Mouse (Mus musculus) heart, postnatal 10 days (tissue): ENCODE data around the gene Gmfg. TPM values are rescaled to one million over a fixed set of nuclear protein-coding genes. Genes with fewer than 3 reads are reported as not detected.

Source experiments
- DNase-seq, 2 experiments: peaks; one replicate each; pipeline ENCODE4 v3.0.0; 2021
- intact Hi-C: fragments of 180-260 bp; cut with DNase I; formaldehyde crosslinking; loops from one replicate; pipeline ENCODE4 v1.15.1; 2025
- total RNA-seq, 2 experiments: library from RNA; stranded (reverse); gene quantifications; 2 replicates each; pipeline ENCODE4 v1.2.3; 2021

The Gmfg gene
- total RNA-seq, 2 experiments from 2014 or later, result 7.6 to 8.7 TPM

- no peak for DNase-seq
- intact Hi-C loops, result no loop called here
These were observed 38.9 kb downstream of the Gmfg start for GRCm38 (mm10) chr7:28476191-28476590.

- intact Hi-C loops, result no loop called here
- no peak for DNase-seq
These were observed 40.1 kb downstream of the Gmfg start for GRCm38 (mm10) chr7:28477363-28477762.

GRCm38 (mm10) chr7:28478854-28479253 is 41.6 kb downstream of the Gmfg start:
- intact Hi-C loops, result no loop called here
- DNase-seq, result no peak

DNA sequence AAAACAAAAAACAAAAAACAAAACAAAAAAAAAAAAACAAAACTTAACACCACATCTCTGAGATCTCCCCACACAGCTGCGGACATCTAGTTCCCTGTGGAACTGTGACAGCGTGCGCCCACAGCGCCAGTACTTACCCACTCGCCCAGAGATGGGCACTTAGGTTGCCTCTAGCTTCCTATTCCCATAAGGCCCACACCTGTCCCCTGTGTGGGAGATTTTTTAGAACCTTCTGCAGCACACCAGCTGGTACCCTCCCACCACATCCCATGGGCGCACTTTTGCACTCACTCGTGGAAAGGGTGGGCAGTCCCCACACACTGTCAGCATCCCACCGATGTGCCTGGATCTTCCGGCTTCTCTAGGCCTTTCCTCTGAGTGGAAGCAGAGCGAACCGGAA is 45.6 kb downstream of the Gmfg start:
- DNase-seq, result no peak
- intact Hi-C loops, result no loop called here

DNA sequence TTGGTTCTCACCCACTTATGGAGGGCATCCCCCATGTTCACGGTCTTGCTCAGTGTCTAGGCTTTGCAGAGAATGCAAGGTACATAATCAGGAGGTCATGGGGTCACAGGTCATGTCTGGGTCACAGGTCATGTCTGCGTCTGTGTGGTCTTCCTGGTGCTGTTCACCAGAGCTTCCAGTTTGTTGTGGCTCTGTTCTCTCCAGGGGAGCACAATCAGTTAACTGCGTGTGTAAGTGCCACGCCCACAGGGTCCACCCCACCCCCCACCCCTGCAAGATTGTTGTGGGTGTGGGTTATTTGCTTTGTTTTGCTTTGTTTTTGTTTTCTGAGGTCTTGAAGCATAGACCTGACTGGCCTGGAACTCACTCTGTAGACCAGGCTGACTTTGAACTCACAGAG is 46.9 kb downstream of the Gmfg start:
- intact Hi-C loops, result no loop called here
- no peak for DNase-seq

DNA sequence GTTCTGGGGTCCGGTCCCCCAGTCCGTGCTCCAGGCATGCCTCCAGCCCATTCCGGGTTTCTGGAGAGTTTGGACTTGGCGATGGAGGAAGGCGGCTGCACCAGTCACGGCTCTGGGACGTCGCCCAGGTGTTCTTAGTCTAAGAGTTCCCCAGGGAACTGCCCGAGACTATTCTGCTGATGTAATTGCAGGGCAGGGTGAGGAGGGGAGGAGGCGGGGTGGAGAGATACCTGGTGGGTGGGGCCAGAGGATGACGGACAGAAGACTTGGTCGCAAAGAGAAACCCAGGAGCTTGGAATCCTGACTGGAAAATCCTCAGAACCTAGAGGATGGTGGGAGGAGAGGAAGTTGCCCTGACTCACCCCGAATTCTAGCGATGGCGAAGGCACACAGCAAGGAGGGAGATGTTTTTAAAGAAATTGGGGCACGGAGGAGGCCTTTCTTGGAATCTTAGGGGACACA is 50.8 kb downstream of the Gmfg start:
- peak in 1 of 2 experiments; percentile 4 for DNase-seq
- intact Hi-C loops, result loop anchor here (2.0 kb wide), 1 partner anchor 19 kb away; no protein-coding TSS in a partner anchor

DNA sequence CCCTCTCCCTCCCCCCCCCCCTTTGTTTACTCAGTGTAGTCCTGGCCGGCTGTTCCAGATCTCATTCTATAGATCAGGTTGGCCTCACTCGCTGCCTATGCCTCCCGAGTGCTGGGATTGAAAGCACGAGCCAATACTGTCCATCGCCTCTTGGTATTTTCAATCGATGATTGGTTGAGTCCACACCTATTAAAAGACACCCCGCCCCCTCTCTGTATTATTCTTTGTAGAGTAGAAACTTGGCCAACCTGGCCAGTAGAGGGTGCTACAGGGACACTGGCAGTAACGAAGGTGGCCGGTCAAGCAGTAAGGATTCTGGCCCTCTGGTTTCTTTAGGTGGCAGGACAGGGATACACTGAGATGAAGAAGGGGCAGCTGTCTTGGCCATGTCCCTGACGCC is 53.2 kb downstream of the Gmfg start:
- peak; percentile 58 for DNase-seq
- intact Hi-C loops, result loop anchor here (1.0 kb wide), 1 partner anchor 111 kb away; no protein-coding TSS in a partner anchor

- intact Hi-C loops, result loop anchor here (1.0 kb wide), 1 partner anchor 110 kb away; no protein-coding TSS in a partner anchor
- no peak for DNase-seq
These were observed 53.7 kb downstream of the Gmfg start for GRCm38 (mm10) chr7:28490903-28491302.

DNA sequence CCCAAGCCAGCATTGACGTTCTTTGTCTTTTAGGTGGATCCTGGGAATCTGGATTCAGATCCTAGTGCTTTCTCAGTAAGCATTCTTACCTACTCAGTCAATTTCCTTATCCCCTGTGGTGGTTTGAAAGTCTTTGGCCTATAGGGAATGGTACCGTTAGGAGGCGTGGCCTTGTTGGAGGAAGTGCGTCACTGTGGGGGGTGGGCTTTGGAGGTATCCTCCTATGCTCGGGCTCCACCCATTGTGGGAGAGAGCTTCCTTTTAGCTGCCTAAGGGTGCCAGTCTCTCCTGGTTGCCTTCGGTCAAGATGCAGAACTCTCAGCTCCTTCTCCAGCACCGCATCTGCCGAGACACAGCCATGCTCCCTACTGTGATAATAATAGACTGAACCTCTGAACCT is 55.1 kb downstream of the Gmfg start:
- intact Hi-C loops, result no loop called here
- no peak for DNase-seq

DNA sequence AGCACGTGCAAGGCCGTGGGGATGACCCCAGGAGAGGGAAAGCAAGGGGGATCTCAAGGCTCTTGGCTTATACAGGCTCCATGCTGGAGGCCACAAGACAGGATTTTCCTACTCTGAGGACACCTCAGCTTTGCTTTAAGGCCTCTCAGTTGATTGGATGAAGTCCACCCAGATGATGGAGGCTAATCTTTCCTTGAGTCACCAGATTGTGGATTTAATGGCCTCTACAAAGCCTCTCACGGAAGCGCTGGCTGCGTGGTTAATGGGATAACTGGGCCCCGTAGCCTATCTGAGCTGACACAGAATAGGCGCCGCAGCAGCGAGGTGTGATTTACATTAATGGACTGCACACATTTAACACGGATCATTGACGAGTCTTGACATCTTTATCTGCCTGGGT is 58.2 kb downstream of the Gmfg start:
- intact Hi-C loops, result no loop called here
- no peak for DNase-seq

Other genes with a start within 250 kb of the Gmfg start
- gene Eid2, start 169.6 kb upstream of the Gmfg start, total RNA-seq, result 10 to 100 TPM; 17.1 to 17.2 TPM
- 10 to 100 TPM; 10.9 to 11.1 TPM for gene Eid2b, start 159.7 kb upstream of the Gmfg start, total RNA-seq
- not detected for gene Selenov, start 146.3 kb upstream of the Gmfg start, total RNA-seq
- not detected for gene Dll3, start 135.2 kb upstream of the Gmfg start, total RNA-seq
- gene Timm50, start 125.4 kb upstream of the Gmfg start, total RNA-seq, result 10 to 100 TPM; 54.8 to 58.8 TPM
- 10 to 100 TPM; 60.7 to 61.1 TPM for gene Supt5, start 98.7 kb upstream of the Gmfg start, total RNA-seq
- 100 to 1,000 TPM; 768 to 852 TPM for gene Rps16, start 86.8 kb upstream of the Gmfg start, total RNA-seq
- 10 to 100 TPM; 36.0 to 42.3 TPM for gene Plekhg2, start 64.8 kb upstream of the Gmfg start, total RNA-seq
- 10 to 100 TPM; 12.7 to 15.8 TPM for gene Zfp36, start 57.2 kb upstream of the Gmfg start, total RNA-seq
- 10 to 100 TPM; 20.7 to 22.6 TPM for gene Med29, start 44.7 kb upstream of the Gmfg start, total RNA-seq
- 10 to 100 TPM; 41.7 to 51.2 TPM for gene Paf1, start 44.5 kb upstream of the Gmfg start, total RNA-seq
- gene Lrfn1, start 14.5 kb downstream of the Gmfg start, total RNA-seq, result 1 to 10 TPM; 2.0 to 2.7 TPM
- not detected for gene Ifnl2, start 73.0 kb downstream of the Gmfg start, total RNA-seq
- not detected for gene Ifnl3, start 85.4 kb downstream of the Gmfg start, total RNA-seq
- not detected for gene Sycn, start 103.4 kb downstream of the Gmfg start, total RNA-seq
- not detected for gene Nccrp1, start 109.8 kb downstream of the Gmfg start, total RNA-seq
- 10 to 100 TPM; 37.7 to 40.4 TPM for gene Samd4b, start 160.7 kb downstream of the Gmfg start, total RNA-seq
- 10 to 100 TPM; 11.2 to 15.6 TPM for gene Pak4, start 160.7 kb downstream of the Gmfg start, total RNA-seq
- gene Acp7, start 193.9 kb downstream of the Gmfg start, total RNA-seq, result not detected